Mouse (Mus musculus): Measurements from ENCODE around the gene Ankrd45.
"Not testable (repeated sequence)": the region's sequence is repeated elsewhere in the genome, so short reads cannot be mapped to it uniquely, and the experiment has no call there.

Ankrd45 gene

GRCm38 (mm10) chr1:161142531-161143159, at the start of gene Ankrd45:
Gene Ankrd45 (plus strand): TSS chr1:161142691.
- in situ Hi-C loops (cut with MboI; ENCODE audit: low sequenced_read_pairs) = no loop called here

- in situ Hi-C loops (cut with MboI; ENCODE audit: low sequenced_read_pairs) = no loop called here
Measured at GRCm38 (mm10) chr1:161099721-161100405, 42.6 kb upstream of the Ankrd45 start.

GRCm38 (mm10) chr1:161103842-161104241, 38.6 kb upstream of the Ankrd45 start:
- in situ Hi-C loops (cut with MboI; ENCODE audit: low sequenced_read_pairs) = no loop called here

GRCm38 (mm10) chr1:161109216-161109615, 33.3 kb upstream of the Ankrd45 start:
- in situ Hi-C loops (cut with MboI; ENCODE audit: low sequenced_read_pairs) = no loop called here

GRCm38 (mm10) chr1:161114591-161114990, 27.9 kb upstream of the Ankrd45 start:
- in situ Hi-C loops (cut with MboI; ENCODE audit: low sequenced_read_pairs) = no loop called here

GRCm38 (mm10) chr1:161122661-161123418, 19.7 kb upstream of the Ankrd45 start:
- in situ Hi-C loops (cut with MboI; ENCODE audit: low sequenced_read_pairs) = no loop called here

GRCm38 (mm10) chr1:161126461-161126860, 16.0 kb upstream of the Ankrd45 start:
- in situ Hi-C loops (cut with MboI; ENCODE audit: low sequenced_read_pairs) = no loop called here

GRCm38 (mm10) chr1:161130726-161131664, 11.5 kb upstream of the Ankrd45 start, which contains the start of gene Klhl20:
Gene Klhl20 (minus strand): TSS chr1:161131511.
- in situ Hi-C loops (cut with MboI; ENCODE audit: low sequenced_read_pairs) = no loop called here

- in situ Hi-C loops (cut with MboI; ENCODE audit: low sequenced_read_pairs) = no loop called here
Measured at GRCm38 (mm10) chr1:161139496-161139895, 3.0 kb upstream of the Ankrd45 start.

- in situ Hi-C loops (cut with MboI; ENCODE audit: low sequenced_read_pairs) = no loop called here
Measured at GRCm38 (mm10) chr1:161140026-161140762, 2.3 kb upstream of the Ankrd45 start.

GRCm38 (mm10) chr1:161143216-161143615, 725 bp downstream of the Ankrd45 start:
- in situ Hi-C loops (cut with MboI; ENCODE audit: low sequenced_read_pairs) = no loop called here

GRCm38 (mm10) chr1:161145611-161146010, 3.1 kb downstream of the Ankrd45 start:
- in situ Hi-C loops (cut with MboI; ENCODE audit: low sequenced_read_pairs) = not testable (repeated sequence)

GRCm38 (mm10) chr1:161147888-161148287, 5.4 kb downstream of the Ankrd45 start:
- in situ Hi-C loops (cut with MboI; ENCODE audit: low sequenced_read_pairs) = no loop called here

GRCm38 (mm10) chr1:161151098-161151497, 8.6 kb downstream of the Ankrd45 start:
- in situ Hi-C loops (cut with MboI; ENCODE audit: low sequenced_read_pairs) = no loop called here

- in situ Hi-C loops (cut with MboI; ENCODE audit: low sequenced_read_pairs) = no loop called here
Measured at GRCm38 (mm10) chr1:161156546-161156945, 14.1 kb downstream of the Ankrd45 start.

GRCm38 (mm10) chr1:161159214-161159613, 16.7 kb downstream of the Ankrd45 start, which contains the start of gene Tex50:
Gene Tex50 (minus strand): TSS chr1:161159314.
- in situ Hi-C loops (cut with MboI; ENCODE audit: low sequenced_read_pairs) = no loop called here

- in situ Hi-C loops (cut with MboI; ENCODE audit: low sequenced_read_pairs) = no loop called here
Measured at GRCm38 (mm10) chr1:161160266-161160665, 17.8 kb downstream of the Ankrd45 start.

GRCm38 (mm10) chr1:161170651-161171050, 28.2 kb downstream of the Ankrd45 start:
- in situ Hi-C loops (cut with MboI; ENCODE audit: low sequenced_read_pairs) = loop anchor here (10.0 kb wide), 1 partner anchor 216 kb away; no protein-coding TSS in a partner anchor

GRCm38 (mm10) chr1:161180674-161181073, 38.2 kb downstream of the Ankrd45 start:
- in situ Hi-C loops (cut with MboI; ENCODE audit: low sequenced_read_pairs) = no loop called here

- in situ Hi-C loops (cut with MboI; ENCODE audit: low sequenced_read_pairs) = no loop called here
Measured at GRCm38 (mm10) chr1:161182386-161182785, 39.9 kb downstream of the Ankrd45 start.
